Mouse (Mus musculus): Measurements from ENCODE around the gene Mindy3.

GRCm38 (mm10) chr2:12327216-12327615 is 92.1 kb downstream of the Mindy3 start:
- TF ChIP-seq FLI1 (IDR thresholded peaks at IDR 0.05; ENCODE audit: low read length) (no peak), GATA1 (IDR thresholded peaks at IDR 0.05; ENCODE audit: borderline replicate concordance, low read length) (no peak)

All from megakaryocyte, embryonic 14.5 days (primary cell).